Mouse (Mus musculus) heart, postnatal 0 days (tissue): ENCODE data around the gene Shkbp1.

Experiments
- CTCF ChIP-seq: IDR thresholded peaks from 2 replicates; pipeline ENCODE4 v1.5.1; 2016; ENCODE audit warnings: antibody characterized with exemption, control low read depth, low read depth
- EP300 ChIP-seq: IDR thresholded peaks from 2 replicates; pipeline ENCODE4 v1.6.1; 2016; ENCODE audit warnings: antibody characterized with exemption, low read depth

- TF ChIP-seq CTCF (no peak), EP300 (no peak)
Measured at GRCm38 (mm10) chr7:27309832-27310231, 46.0 kb downstream of the Shkbp1 start.
